Mouse (Mus musculus) right cerebral cortex, postnatal 4 days (tissue): ENCODE results near the gene Kmt2d.
A peak's percentile ranks its signal among the peaks of the same experiment; 100 is the strongest.
"Not testable (repeated sequence)": the region's sequence is repeated elsewhere in the genome, so short reads cannot be mapped to it uniquely, and the experiment has no call there.

ENCODE experiments used
- DNase-seq: peaks from one replicate; pipeline ENCODE4 v3.0.0-alpha.2; 2022

Kmt2d gene

DNA sequence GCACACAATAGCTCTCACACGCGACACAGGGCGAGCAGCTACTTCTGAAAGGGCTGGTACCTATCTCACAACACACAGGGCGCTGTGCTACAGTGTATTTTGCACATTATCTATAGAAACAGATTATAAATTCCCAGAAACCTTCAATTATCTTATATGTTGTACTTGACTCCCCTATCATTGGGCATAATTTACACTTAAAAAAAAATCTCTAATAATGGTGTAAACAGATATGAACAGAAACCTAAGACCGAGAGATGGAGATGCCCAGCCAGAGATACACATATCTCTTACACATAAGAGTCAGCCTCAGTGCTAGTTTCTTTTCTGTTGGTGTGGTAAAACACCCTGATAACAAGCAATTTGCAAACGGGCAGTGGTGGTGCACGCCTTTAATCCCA lies 43.4 kb downstream of the Kmt2d start:
- no peak for DNase-seq

DNA sequence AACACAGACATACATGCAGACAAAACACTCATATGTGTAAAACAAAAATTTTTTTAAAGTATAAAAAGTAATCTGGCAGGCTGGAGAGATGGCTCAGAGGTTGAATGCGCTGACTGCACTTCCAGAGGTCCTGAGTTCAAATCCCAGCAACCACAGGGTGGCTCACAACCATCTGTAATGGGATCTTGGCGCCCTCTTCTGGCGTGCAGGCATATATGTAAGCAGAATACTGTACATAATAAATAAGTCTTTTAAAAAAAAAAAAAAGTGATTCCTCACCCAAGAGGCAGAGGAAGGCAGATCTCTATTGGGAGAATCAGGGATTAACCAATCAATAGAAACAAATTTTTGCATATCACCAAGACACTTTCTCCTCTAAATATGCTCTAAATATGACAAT lies 47.6 kb downstream of the Kmt2d start:
- DNase-seq: no peak

DNA sequence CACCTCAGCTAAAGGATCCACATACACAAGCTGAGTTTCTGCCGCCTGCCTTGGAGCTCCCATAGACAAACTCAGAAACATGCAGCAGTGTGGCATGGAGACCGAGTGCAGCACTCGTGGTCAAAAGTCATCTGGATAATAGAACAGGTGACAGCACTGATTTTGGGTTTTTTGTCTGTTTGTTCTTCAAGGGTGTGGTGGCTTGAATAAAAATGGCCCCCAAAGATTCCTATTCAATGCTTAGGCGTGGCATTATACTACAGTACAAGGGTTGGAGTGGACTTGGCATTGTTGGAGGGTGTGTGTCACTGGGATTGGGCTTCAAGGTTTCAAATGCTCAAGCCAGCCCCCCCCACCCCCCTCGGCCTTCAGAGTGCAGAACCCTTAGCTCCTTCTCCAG lies 48.9 kb downstream of the Kmt2d start:
- DNase-seq: no peak

DNA sequence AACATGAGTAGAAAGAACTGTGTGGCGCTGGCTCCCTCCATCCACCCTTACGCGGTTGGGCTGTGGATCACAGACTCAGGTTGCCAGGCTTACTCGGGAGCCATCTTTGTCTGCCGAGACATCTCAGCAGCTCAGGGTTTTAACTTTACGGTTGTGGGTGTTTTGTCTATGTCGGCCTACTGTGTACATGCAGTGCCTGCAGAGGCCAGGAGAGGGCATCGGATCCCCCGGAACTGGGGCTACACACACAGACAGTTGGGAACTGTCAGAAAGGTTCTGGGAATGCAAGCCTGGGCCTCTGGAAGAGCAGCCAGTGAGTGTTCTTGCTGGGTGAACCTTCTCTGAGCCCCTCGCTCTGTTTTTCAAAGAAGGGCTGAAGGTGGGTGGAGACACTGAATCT lies 49.6 kb downstream of the Kmt2d start:
- peak; percentile 40 for DNase-seq

DNA sequence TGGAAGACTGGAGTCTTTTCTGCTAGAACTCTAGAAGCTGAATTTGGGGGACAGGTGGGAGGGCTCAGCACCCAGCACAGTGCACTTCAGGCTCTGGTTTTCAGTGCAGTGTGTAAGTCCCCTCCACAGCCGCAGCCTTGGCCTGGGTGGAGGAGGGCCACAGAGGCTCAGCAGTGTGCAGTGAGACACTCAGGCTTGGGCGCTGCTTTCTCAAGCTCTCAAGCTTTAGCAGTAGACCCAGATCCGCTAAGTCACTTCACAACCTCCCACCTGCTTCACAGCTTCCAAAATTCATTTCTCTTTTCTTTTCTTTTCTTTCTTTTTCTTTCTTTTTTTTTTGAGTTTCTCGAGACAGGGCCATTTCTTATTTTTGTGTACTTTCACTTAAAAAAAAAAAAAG lies 50.1 kb downstream of the Kmt2d start:
- DNase-seq: no peak

DNA sequence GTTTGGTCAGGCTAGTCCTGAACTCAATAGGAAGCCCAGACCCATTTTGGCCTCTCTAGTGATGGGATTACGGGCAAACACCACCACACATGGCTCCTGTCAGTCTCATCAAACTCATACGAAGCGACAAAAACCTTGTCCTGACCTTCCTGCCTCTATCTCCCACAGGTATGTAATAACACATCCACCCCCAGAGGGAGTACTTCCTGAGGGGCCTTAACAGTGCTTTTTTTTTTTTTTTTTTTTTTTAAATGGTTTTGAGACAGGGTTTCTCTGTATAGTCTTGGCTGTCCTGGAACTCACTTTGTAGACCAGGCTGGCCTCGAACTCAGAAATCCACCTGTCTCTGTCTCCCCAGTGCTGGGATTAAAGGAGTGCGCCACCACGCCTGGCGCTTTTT lies 52.8 kb downstream of the Kmt2d start:
- DNase-seq: no peak

DNA sequence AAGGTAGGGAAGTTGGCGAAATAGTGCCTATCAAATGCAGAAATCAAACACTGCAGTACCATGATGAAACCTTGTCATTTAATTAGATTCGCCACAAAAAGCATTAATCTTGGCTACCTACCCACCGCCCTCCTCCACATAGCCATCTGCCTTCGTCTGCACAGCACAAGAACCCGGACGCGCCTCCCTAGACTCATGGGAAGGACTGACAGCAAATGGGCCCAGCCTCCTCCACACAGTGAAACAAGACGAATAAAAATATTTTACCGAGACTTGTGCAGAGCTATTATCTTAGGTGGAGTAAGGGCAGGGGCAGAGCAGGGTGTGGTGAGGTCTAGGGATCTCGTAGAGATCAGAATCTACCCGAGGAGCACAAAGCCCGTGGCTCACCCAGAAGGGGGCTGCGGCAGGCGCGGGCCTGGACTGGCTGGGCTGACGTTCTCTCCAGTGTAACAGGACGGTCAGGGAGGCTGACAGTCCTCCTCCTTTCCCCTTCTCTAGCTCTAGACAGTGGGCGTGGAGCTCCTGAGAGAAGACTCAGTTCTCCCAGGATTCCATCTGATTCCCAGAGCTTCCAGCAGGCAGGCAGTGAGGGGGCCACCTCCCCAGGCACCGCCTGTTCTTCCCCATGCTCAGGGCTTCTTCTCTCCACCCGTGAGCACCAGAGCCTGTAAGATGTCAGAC lies 58.1 kb downstream of the Kmt2d start:
- no peak for DNase-seq

DNA sequence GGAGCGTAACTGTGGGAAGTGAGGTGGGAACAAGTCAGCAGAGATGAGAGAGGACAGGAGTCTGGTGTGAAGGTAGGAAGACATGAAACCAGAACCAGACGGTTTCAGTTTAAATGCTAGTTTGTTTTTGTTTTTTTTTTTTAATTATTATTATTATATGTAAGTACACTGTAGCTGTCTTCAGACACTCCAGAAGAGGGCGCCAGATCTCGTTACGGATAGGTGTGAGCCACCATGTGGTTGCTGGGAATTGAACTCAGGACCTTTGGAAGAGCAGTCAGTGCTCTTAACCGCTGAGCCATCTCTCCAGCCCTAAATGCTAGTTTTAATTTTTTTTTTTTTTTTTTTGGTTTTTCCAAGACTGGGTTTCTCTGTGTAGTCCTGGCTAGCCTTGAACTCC lies 60.8 kb downstream of the Kmt2d start:
- not testable (repeated sequence) for DNase-seq

DNA sequence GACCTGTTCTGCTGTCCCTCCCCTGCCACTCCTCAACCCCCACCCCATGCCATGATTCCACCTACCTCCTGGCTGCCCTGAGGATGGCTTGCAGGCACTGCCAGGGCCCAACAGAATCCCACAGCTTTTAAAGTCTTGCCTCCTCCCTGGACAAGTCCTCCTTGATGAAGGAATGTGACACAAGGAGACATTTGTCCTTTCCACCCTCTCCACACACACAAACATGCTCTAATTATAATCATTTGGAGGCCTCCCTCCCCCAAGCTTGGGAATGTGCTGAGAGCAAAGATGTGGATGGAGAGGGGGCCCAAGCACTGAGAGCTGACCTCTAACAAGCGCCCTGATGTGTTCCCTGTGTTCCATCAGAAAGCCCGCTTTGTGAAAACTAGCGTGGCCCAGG lies 61.6 kb downstream of the Kmt2d start, which contains the start of gene Ddn:
Ddn (minus strand) TSS at position 101 of the 400 bp plus-strand sequence.
- no peak for DNase-seq

DNA sequence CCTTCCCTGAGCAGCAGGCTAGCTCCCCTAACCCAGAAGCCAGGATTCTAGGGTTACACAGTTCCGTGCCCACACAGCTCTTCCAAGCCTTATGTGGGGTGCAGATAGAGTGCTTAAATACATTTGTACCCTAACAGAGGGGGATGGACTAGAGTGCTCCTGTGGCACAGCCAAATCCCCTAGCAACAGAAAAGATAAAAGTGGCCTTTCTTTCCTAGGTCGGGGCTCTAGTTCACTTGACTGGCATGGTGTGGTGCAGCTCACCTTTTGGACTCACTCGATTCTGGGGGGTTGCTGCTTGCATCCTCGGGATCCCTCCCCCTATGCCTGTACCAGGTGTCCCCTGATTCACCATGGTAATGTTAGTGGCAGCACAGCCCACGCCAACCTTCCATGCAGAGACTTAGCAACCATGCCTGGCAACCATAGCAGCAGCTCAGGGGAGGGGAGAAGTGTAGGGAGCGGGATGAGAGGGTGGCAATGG lies 62.3 kb downstream of the Kmt2d start:
- DNase-seq: no peak

DNA sequence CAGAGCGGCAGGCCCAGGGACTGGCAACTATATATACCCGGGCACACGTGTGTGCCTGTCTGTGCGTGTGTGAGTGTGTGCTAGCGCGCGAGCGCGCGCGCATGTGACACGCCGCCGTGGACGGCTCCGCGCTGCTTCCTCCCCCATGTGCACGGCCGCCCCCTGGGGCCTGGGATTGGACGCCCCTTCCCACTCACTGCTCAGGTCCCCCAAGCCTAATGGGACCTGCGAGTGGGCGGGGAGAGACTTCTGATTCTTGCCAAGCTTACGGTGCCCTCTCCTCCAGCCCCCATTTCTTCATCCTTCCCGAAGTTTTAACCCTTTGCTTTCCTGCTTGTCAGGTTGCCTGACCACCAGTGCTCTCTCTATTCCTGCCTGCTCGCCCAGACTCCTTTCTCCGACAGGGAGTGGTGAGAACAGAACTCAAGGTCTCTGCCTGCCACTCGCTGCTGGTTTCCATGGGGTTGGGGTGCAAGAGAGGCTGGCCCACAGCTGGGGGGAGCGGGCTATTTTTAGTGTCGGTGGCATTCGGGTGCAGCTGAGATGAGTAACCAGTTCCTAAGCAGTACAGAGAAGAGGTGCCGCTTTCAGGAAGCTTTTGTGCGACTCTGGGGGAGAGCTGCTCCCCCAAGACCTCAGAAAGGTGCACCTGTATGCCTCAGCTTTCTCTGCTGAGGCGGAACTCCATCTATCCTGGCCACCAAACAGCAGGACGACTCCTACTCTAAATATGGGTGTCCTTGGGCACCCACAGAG lies 62.9 kb downstream of the Kmt2d start:
- DNase-seq: peak; percentile 92

DNA sequence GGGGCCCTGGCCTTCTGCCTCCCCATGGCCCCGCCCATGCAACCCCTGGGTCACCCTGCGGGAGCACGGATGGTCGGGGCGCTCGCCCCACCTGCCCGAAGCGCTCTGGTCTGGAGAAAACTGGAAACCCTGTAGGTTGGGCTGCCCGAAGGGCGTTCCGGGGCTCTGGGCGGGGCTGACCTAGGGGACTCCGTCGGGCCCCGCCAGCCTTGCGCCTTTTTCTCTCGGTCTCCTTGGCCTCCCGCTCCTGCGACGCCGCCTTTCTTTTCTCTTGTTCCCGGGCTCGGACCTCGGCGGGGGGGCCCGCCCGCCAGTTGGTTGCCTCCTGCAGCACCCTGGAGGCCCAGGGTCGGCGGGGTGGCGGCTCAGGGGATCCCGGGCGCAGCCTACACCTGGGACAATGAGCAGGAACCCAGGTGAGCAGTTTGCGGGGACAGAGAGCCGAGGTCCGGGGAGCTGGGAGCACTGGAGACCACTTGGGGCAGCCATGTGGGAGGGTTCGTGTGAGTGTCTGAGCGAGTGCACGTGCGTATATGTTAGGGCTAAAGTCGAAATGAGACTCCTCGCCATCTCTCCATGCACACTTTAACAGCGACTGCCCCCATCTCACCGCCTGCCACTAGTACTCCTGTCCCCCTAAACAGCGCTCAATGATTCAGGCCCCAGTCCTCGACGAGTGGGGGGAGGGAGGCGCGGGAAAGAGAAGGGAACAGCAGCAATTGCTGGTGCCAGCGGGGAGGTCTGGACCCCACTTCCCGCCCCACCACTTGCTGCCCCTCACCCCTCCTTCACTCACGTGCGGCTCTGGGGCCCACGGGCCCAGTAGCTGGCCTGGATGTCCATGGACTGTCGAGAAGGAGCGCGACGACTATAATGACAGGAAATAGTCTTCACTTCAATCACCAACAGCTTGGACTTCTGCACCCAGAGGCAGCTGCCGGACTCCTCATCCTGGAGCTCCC lies 63.9 kb downstream of the Kmt2d start:
- peak; percentile 39 for DNase-seq

DNA sequence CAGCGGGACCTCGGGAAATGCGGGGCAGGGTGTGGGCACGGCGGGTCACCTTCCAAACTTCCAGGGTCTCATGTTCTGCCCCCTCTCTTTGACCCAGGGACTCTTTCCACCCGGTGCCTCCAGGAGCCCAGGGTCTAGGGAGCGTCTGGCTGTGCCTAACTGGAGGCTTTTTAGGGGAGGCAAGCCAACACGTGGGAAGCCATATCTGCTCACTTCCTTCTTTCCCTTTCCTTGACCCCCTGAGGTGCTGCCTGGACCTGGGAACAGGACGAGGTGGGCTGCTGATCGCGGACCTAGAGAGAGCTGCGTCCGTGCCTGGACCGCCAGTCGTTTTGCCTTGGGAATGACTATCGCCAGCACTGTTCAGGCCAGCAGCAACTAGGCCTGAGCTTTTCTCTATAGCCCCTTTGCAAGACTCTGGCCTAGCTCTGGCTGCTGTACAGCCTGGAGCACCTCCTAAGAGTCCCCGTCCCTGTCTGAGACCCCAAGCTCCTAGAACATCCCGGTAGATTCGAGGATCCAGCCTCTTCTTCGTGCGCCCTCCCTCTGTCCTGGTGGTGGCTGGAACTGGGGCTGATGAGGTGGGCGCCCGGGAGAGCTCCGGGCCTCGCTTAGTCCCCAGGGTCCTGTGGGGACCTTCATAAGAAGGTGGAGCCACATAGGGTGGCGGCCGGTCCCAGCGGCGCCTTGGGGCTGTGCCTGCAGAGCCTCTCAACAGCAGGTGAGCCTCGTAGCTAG lies 64.8 kb downstream of the Kmt2d start:
- DNase-seq: no peak

DNA sequence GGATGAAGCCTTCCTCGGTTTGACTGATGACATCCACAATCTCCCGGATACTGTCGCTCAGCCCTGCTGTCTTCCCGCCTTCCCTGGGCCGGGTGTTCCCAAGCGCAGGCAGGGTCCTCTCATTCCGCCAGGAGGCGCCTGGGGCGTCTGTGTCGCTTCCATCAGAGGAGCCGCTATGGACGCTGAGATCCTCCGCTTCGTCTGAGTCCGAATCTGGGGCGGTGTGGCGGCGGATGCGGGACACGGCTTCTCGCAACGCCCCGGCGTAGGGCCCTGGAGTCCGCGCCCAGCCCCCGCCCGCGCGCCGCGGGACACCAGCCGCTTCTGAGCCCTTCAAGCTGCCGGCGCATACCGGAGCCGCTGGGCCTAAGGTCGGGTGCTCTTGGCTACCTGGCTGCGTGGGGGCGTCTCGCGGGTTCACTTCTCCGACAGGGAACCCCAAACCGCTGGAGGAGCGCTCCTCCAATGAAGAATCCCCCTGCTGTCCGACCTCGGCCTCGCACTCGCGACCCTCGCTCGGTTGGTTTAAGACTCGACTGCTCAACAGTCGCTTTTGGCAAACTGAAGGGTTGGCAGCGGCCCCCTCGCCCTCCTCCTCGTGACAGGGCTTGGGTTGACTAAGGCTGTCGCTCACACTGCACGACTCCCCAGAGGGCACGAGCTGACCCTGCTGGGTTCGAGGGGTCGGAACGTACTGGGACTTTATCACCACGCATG lies 65.5 kb downstream of the Kmt2d start:
- DNase-seq: peak; percentile 78

DNA sequence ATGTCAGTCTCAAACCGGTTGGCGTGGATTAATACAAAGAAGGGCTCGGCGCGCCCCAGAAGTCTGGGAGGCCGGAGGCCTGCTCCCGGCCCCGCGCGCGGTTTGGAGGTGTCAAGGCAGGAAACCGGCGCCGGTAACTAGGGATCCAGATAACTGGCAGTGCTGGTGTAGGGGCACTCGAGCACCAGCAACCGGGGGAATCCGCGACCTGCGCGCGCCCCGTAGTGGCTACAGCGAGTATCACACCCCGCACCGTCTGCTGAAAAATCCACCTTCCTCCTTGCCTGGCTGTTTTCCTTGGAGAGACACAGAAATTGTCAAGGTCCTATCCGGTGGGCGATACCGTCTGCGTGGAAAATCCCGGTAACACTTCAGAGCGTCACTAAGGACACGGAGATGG lies 67.0 kb downstream of the Kmt2d start:
- peak; percentile 91 for DNase-seq

DNA sequence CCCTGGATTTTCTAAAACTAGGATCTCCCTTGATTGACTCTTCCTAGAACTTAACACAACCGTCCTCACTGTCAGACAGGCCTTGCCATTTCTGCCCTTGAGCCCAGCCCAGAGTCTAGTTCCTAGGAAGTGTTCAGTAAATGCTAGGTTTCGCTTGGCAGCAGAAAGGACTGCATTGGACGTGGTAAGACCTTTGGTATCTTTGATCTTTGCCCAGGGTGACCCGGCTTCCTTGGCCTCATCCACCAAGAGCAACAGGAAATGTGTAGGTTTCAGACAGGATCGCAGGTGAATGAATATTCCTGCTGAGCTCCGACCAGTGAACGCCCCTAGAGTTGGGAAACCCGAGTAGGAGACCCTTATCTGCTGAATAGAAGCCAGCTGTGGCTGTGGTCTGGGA lies 68.1 kb downstream of the Kmt2d start:
- no peak for DNase-seq

DNA sequence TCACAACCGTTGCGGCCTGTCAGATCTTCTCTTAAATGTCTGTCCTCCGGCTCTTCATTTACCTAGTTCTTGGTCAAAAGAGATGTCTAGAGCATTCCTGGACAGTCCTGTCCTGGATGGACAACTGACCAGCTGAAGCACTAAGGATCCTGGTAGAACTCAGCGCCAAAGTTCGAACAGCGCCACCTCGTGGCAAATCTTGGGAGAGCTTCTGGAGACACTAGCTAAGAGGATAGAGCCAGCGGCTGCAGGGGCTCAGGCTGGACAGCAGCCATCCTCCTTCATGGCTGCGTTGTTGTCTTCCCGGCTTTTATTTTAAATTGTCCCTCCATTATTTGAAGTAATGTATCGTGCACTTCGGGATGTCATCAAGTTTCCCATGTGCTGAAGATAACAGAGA lies 71.6 kb downstream of the Kmt2d start:
- peak; percentile 90 for DNase-seq

DNA sequence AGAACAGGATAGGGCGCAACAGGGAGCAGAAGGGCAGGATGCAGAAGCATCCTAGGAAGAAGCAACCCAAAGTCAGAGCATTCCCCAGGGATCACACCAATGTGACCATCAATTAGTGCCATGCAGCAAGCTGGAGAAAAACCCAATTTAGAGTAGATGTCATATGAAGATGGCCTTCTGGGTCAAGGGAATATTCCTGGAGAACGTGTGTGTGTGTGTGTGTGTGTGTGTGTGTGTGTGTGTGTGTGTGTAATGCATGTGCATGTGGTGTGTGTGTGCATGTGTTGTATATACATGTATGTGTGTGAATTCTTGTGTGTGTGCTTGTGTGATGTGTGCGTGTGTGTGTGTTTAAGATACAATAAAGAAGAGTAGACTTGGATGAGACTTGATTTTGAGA lies 72.1 kb downstream of the Kmt2d start:
- no peak for DNase-seq

DNA sequence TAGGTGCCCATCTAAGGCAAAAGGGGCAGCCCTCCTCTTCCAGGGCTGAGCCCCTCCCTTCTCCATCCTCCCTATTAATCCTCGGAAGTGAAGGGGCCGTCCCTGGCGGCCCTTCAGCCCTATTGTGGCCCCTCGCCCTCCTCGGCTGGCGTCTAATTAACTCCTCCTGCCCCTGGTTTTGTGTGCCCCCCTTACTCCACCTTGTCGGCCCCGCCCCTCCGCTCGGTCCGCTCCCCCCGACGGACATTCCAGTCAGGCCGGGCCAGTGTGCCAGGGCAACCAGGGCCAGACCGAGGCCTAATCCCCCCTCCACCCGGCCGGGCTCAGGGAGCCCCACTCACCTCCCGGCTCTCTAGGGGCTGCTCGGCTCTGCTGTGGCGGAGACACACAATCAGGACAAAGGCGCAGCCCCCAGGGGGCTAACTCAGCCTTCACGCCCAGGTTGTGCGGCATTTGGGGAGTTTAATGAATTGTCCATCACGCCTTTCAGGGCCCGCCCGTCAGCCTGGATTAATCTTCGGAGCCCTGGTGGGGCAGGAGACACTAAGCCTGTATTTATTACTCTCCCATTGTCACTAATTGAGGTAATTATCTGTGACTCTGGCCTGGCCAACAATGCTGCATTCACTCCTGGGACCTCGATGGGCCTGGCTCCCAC lies 73.0 kb downstream of the Kmt2d start:
- no peak for DNase-seq

DNA sequence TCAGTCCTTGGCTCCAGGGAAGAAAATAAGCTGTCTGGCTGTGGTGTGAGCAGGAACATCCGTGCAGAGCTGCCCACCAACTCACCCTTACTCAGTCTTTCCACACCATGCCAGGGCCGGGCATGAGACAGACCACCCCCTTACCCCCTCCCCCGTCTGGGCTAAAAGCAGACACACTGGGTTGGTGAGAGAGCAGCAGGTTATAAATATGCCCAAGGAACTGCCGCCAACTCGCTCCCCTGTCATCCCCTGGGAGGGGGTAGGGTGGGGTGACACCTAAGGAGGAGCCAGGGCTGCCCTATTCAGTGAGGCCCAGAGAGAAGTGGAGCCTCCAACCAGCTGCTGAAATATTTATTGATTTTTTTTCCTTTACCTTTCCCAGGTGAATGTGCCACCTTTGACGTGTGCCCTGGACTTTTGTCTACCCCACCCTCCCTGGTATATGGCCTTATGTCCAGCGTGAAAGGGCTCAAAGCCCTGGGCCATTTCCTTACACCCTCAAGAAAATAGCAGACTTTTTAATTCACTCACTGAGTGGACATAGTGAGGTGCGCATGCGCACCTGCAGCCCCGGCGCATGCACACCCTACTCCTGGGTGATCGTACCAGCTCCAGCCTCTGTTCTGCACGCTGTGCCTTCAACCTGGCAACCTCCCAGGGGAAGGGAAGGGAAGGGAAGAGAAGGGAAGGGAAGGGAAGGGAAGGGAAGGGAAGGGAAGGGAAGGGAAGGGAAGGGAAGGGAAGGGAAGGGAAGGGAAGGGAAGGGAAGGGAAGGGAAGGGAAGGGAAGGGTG lies 74.0 kb downstream of the Kmt2d start:
- DNase-seq: no peak
